Mouse (Mus musculus): ENCODE measurements around the gene Zfhx3.
A peak's percentile ranks its signal among the peaks of the same experiment; 100 is the strongest.

Gene Zfhx3

DNA sequence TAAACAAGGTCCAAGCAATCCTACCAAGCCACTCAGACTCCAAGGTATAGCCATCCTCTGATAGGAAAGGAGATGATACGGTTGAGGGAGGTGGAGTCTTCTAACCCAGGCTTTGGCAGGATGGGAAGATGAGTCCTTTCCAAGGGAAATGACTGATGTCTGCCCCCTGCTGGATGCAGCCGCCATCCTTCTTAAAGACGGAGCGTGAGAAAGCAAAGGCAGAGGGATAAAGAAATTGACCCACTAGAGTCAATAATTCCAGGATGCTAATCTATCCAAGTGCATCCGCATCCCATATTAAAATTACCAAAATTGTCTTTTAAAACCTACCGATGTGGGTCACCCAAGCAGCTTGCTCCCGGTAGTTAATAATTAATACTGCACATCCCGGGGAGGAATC is 158.7 kb downstream of the Zfhx3 start:
- no peak for DNase-seq (ENCODE audit: low spot score)

- no peak for DNase-seq (ENCODE audit: low spot score)
These were observed 159.8 kb downstream of the Zfhx3 start for GRCm38 (mm10) chr8:108101978-108102865.

DNA sequence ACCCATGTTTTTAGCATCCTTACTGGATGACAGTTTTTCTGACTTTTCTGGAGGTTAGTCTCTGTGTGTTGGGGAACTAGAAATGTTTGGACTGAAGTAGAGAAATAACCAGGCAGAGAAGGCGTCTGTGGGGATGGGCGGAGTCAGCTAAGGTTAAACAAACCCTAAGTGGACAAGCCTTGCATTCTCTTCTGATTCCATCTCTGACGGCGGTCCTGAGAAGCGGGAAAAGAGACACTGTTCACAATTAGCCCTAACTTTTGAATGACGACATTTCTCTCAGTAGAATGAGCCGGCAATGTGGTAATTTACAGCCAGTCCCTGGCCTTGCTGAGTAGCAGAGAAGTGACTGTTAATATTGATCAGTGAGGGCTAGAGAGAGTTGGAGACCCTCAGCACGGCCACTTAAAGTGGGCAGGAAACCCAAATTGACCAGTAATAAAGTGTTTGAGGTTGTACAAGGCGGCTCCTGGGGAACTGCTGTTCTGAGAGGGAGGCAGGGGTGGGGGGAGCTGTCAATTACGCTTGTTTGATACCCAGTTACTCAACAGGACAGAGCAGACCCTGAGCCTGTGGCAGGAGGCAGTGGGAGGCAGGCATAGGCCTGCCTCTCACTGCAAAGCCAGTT is 162.1 kb downstream of the Zfhx3 start:
- DNase-seq (ENCODE audit: low spot score): no peak

- DNase-seq (ENCODE audit: low spot score): no peak
These were observed 182.6 kb downstream of the Zfhx3 start for GRCm38 (mm10) chr8:108125053-108125452.

GRCm38 (mm10) chr8:108125491-108125890 is 183.0 kb downstream of the Zfhx3 start:
- no peak for DNase-seq (ENCODE audit: low spot score)

GRCm38 (mm10) chr8:108146536-108146935 is 204.1 kb downstream of the Zfhx3 start:
- DNase-seq (ENCODE audit: low spot score): no peak

DNA sequence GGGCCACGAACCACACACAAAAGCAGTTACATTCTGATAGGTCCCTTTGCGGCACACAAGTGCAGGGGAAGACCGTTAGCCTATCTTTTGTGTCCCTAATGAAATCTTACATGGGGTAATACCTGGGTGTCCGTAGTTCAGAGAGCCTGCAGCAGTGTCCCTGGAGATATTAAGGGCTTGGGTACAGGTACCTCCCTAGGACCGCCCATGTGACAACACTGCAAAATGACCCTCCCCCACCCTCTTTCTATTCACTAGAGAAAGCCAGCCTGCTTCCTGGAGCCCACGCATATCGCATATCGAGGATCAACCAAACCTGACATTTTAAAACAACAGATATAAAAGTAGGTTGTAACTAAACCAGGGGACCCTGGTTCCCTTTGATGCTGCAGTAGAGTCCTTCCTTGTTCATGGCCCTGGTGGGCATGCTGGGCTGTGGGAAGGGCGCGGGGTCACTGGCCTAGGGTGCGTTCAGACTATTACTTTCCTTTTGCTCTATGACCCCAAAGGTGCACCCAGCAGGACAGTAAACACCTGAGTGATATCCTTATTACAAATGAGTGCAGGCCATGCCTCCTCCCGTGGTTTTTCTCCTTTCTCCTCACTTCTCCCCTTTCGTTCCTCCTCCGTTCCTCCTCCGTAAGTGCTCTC is 206.3 kb downstream of the Zfhx3 start:
- DNase-seq (ENCODE audit: low spot score): no peak

- no peak for DNase-seq (ENCODE audit: low spot score)
These were observed 228.4 kb downstream of the Zfhx3 start for GRCm38 (mm10) chr8:108170804-108171203.

DNA sequence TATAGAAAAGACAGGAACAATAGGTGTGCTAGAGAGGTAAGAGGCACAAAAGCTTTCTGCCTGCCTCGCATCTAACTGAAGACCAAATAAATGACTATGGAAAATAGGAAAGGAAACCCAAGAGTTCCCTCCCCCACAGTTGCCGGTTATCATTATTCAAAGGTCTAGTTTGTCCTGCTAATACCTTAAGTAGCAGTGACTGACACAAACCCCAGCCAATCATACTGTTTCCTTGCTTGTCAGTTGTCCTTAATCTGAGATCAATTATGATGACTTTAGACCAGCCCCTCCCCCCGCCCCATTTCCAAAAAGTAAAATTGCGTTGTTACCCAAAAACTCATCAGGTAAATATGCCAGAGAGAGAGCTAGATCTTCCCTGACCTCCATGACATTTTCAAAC is 240.9 kb downstream of the Zfhx3 start:
- DNase-seq (ENCODE audit: low spot score): no peak

GRCm38 (mm10) chr8:108183948-108184347 is 241.5 kb downstream of the Zfhx3 start:
- DNase-seq (ENCODE audit: low spot score): no peak

DNA sequence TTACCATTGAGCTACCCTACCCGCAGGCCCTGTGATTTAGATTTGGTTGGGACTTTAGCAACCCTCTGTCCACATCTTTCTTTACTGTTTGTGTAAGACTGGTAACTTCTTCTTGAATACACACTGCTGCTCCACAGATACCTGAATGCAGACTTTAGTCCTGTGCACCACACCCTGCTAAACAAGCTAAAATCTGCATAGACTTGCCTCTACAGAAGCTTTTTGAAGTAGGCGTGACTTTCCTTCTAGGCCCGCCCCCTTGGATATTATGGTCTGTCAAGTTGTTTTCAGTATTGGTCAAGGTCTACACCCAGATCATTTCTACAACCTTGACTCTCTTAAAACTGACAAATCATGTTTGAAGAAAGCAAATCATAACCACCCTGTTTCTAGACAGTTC is 243.8 kb downstream of the Zfhx3 start:
- DNase-seq (ENCODE audit: low spot score): no peak

DNA sequence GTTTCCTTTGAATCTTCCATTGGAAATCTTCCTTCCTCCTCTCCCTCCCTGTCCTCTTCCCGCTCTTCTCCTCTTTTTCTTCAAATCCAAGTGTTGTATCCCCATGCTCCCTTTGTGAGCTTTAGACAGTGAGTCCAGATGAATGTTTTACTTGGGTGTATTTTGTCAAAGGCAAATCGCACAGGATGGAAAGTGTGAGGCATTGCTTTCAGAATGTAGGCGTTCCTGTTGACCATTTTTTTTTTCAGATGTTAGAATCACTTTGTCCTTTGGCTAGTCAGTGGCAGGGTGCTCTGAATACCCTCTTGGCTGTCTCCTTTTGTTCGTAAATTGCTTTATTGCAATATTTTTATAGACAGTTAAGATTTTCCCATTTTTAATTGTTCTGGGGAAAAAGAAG is 245.6 kb downstream of the Zfhx3 start:
- DNase-seq (ENCODE audit: low spot score): no peak

GRCm38 (mm10) chr8:108194571-108194970 is 252.1 kb downstream of the Zfhx3 start:
- DNase-seq (ENCODE audit: low spot score): no peak

- peak; percentile 29 for DNase-seq (ENCODE audit: low spot score)
These were observed 272.6 kb downstream of the Zfhx3 start for GRCm38 (mm10) chr8:108215026-108215425.

DNA sequence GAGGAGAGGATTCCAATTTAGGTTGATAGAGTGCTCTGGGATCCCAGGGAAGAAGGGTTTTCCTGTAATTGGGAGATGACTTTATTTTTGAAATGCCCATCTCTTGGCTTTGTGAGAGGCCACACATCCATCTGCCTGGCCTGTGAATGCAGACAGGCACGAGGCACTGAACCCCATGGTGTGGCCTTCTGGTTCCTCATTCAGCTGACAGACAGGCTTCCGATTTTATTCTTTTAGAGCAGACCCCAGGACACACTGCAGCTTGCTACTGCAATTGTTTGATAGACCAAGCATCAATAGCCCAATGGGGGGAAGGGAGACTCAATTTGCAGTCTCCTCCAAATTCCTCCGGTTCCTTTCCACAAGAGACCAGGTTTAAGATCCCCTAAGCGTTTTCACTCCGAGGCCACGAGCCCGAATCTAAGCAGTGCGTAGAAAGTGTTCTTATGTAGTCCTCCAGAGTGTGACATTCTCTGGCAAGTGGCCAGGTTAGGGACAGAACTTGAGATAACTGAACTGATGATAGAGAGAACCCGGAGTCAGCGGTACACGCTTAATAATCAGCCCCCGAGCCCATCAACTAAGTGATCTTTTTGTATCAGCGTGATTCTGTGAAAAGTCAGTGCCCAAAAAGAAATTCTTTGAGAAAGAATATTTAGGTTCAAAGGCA is 275.9 kb downstream of the Zfhx3 start:
- no peak for DNase-seq (ENCODE audit: low spot score)

DNA sequence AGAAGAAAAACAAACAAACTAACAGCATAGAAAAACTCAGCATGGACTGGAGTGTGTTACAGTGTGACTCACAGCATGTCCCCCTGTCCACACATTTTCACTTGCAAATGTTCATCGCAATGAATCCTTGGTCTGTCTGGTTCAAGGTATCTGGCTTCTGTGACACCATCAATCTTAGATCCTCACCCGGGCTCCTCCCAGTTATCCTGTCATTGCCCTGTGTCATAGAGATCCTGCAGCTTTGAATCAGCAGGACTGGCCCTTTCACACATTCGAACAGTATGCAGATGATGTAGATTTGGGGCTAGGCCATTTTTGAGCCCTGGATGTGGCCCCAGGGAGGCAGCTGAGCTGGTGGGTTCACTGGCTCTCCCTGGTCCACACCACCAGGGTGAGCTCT is 278.1 kb downstream of the Zfhx3 start:
- no peak for DNase-seq (ENCODE audit: low spot score)

DNA sequence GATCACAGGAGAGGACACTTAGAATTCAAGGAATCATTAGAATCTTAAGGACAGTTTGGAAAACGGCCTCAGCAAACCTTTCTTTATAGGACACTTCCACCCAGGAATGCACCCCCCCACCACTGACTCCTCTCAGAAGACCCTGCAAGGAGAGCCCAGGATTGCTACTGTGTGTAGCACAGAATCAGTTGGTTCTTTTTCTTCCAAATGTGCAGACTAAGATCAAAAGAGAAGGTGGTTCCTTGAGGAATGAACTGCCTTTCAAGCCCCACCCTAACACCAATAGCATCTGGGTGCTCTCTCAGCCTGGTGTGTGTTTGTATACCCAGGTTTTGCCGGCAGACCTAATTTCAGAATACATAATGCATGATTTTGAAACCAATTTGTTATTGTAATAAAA is 279.6 kb downstream of the Zfhx3 start:
- DNase-seq (ENCODE audit: low spot score): no peak

DNA sequence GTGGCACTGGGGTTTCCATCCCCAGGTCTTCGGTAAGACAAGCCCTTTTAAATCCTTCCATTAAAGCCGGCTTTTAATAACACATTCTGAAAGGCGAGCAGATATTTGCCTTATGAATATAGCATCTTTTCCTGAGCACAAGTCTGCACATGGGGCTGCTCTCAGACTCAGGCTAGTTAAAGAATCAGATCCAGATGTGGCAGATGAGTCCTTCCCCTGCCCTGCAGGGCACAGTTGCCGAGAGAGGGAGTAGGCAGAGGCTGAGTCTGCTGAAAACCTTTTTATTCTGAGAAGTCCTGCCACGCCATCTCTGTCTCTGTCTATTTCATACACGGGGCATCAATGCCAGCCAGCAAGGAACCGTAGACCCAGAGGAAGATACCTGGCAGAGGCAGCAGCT is 289.9 kb downstream of the Zfhx3 start:
- no peak for DNase-seq (ENCODE audit: low spot score)

- DNase-seq (ENCODE audit: low spot score): no peak
These were observed 292.0 kb downstream of the Zfhx3 start for GRCm38 (mm10) chr8:108234481-108234880.

DNA sequence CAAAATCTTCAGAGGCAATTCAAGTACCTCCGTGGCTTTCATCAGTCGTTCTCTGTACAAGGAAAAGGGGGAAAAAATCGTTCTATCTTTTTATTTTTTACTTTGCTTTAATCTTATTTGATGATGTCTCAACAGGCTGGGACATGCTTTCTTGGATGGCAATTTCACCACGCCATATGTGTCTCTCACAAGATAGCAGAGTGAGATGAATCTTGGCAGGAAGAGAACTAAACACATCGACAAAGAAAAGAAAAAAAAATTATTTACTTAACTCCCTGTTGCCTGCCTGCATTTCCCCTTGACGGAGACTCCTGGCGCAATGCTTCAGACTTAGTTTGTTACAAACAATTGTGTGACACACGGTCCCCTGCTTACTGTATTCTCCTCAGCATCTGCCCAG is 294.3 kb downstream of the Zfhx3 start:
- DNase-seq (ENCODE audit: low spot score): no peak

DNA sequence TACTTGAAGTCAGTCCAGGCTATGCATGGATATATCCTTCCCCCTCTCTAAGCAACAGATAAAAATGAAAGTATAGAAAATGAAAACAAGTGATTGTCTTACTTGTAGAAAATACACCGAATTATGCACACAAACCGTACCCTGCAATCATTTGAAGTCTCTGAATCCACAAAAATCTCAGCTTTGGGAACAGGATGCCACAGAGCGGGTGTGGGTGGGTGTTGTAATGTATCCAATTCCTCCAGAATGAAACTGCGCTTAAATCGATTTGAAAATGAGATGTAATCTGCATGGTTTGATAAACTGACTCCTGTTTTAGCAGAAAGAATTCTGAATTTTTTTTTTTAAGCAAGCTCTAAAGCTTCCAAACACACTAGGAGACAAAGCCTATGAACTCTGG is 297.1 kb downstream of the Zfhx3 start:
- DNase-seq (ENCODE audit: low spot score): no peak

GRCm38 (mm10) chr8:108241041-108241690 is 298.7 kb downstream of the Zfhx3 start:
- DNase-seq (ENCODE audit: low spot score): no peak

Measured in testis, postnatal 14 days (tissue).